Mouse (Mus musculus): ENCODE results near the gene Hmgb2.
"Not testable (repeated sequence)": the region's sequence is repeated elsewhere in the genome, so short reads cannot be mapped to it uniquely, and the experiment has no call there.

The Hmgb2 gene

DNA sequence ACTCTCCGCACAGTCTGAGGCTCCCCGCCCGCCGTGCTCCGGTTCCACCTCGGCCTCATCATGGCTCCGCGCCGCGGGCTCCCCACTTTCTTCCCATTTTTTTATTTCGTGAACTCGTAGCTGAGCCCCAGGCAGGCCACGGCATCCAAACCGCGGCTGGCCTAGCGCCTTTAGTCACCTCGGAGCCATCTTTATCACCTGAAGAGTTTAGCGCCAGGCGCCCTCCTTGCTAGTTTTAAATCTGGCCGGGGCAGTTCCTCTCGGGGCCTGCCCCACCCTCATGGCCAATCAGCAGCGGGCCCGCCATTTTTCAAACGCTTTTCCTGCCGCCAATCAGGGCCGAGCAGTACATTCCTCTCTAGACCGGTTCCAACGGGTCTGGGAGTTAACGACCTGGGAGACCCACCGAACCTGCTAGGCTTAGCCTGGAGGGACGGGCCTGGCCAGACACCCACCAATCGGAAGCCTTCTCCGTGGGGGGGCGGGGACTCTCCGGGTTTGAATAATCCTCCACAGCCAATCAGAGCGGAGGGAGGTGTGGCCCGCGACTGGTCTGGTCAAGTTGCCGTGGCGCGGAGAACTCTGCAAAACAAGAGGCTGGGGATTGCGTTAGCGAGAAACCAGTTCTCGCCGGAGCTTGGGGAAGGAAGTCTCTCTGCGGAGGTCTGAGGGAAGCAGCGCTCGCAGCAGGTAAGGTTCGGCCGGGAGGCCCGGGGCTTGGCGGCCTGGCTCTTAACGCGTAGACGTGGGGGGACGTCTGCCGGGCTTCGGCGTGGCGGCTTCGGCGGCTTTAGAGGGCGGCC lies at the start of gene Hmgb2:
Hmgb2 (plus strand) TSS at position 592 of the 803 bp plus-strand sequence.
- peak; percentile 100 for DNase-seq

DNA sequence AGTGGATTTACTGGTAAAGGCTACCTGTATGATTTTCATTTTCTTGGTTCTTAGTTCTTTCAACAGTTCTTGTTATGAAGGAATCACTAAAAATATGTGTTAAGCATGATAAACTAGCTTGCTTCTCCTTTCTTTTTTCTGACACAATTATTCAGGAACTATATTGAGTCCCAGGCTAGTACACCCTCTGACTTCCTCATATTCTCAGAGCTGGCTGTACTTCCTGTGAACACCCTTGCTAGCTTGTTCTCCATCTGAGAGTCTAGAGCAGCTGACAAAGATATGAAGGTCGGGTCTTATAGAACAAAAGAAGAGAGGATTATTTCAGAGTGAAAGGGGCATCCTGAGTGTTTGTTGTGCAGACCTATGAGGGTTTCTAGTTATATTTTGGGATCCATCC lies 48.9 kb upstream of the Hmgb2 start:
- DNase-seq, result no peak

DNA sequence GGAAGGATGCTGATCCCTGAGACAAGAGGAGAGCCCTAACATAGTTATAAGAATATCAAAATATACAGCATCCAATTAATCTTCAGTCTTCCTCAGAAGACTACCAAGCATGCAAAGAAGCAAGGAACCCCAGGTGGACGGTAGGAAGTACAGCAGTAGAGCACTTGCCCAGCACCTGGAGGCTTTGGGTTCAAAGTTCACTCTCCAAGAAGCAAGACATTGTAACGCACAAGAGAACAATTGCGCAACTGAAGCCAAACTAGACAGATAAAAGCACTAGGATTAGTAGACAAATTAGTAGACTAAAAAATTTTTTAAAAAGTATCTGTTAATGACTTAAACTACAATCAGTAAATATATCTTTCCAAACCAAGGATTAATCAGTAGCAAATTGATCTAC lies 48.0 kb upstream of the Hmgb2 start:
- DNase-seq, result no peak

DNA sequence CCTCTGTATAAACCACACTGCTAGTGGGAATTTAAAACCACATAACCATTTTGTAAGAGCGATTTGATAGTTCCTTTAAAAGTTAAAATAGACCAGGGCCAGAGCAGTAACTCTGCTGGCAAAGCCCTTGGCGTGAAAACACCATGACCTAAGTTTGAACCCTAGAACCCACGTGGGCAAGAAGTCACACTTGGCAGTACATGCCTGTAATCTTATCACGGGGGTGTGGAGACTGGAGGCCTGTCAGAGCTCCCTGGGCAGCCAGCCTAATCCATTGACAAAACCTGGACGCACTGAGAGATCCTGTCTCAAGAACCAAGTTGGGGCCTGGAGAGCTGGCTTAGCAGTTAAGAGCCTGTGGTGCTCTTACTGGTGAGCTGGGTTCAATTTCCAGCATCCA lies 43.1 kb upstream of the Hmgb2 start:
- no peak for DNase-seq

DNA sequence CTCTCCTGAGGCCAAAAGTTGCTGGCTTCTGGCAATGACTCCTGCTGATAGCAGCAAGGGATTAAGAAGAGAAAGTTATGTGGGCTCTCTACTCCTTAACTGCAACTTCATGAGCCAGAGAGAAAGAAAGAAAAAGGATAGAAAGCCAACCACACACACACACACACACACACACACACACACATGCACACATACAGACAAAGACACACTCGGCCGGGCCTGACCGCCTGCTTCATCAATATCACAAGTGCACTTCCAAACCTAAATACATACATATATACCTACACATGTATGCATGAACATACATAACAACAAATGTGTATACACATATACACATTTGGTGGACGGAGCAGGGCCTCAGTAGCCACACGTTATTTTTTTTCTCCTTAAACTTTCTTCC lies 40.8 kb upstream of the Hmgb2 start:
- DNase-seq, result no peak

DNA sequence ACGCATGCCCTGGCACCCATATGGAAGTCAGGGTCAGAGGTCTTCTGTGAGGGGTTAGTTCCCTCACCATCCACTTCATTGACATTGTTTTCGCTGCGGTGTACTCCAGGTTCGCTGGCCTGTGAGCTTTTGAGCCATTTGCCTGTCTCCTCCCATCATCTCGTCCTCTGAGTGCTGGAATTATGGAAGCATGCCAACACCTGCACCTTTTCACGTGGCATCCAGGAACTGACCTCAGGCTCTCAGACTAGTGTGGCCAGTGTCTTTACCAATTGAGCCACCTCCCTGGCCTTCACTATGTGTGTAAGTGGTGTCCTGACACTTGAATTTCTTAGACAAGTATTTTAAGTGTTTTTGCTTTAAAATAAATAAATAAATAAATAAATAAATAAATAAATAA lies 38.0 kb upstream of the Hmgb2 start:
- DNase-seq, result no peak

DNA sequence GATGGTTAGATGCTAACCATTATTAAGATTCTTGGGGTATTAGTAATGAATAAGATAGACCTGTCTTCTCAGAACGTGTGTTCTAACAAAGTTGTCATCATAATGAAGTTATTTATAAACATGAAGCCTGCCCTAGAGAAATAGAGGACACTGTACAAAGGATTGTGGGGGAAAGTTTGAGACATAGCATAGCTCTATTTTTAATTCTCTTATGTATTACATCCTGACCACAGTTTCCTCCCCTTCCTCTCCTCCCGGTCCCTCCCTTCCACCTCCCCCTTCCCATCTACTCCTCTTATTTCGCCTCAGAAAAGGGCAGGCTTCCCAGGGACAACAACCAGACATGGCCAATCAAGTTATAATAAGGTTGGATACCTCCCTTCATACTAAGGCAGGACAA lies 33.3 kb upstream of the Hmgb2 start:
- no peak for DNase-seq

DNA sequence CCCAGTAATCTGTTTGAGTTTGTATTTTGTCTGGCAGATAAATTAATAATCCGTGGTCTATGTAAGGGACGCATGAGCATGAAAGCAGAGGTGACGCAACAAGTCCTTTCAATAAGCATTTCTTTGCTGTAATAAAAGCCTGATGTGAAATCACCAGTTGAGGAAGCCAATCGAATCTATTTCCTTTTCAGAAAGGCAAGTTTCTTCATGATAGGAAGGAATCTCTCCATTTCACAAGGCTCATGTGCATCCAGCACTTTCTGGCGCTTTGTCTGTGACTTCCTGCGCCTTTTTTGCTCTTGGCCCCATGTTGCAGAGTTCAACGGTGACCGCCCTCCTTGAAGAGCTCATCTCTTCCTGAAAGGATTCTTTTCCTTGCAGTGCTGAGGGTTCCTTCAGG lies 32.0 kb upstream of the Hmgb2 start:
- DNase-seq, result no peak

DNA sequence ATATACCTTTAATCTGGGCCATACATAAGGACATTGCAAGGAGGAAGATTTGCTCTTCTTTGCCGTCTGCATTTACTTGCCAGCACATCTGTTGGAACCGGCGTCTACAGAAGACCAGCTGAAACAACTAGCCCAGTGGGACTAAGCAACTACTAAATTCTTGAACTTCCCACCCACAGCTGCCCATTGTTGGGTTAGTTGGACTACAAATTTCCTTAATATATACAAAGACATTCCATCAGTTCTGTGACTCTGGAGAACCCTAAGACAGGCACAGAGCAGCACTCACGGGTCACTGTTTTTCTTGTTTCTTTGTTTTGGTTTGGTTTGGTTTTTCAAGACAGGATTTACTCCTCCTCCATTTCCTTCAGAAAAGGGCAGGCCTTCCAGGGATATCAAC lies 31.1 kb upstream of the Hmgb2 start:
- no peak for DNase-seq

DNA sequence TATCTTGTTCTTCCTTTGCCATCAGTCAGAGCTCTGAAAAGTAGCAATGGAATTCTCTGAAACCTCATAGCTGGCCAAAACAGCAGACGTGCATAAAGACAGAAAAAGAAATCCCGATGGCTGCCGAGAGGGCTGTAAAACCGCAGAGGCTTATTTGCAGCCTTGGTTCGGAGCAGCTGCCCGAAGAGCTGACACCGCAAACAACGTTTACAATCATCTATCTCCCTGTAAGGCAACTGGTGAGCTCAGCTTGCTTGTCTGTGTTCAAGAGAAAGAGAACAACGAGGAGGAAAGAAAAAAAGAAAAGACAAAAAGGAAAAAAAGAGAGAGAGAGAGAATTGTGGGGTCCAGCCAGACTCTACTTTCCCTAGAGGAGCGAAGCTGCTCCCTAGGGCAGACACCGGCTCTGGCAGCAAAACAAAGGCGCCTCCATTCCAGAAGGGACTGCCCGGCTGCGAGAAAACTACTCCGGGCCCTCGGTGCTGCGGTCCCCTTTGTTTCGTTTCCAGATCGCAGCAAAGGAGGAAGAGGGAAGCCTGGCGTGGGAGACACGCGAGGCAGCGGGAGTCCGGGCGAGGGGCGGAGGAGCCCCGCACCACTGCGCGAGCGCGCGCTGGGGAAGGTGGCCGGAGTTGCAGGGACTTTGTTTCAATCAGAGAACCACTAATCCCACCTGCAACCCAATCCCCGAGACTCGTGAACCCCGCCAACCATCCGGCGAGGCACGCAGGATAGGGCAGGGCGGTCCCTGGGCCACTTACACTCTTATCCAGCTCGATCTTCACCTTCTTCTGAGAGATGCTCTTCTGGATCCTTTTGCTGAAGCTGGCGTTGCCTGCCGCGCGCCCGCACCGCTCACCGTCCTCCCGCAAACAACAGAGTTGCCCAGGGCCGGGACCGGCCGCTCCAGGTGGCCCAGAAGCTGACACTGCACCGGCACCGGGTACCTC lies 24.9 kb upstream of the Hmgb2 start:
- no peak for DNase-seq

DNA sequence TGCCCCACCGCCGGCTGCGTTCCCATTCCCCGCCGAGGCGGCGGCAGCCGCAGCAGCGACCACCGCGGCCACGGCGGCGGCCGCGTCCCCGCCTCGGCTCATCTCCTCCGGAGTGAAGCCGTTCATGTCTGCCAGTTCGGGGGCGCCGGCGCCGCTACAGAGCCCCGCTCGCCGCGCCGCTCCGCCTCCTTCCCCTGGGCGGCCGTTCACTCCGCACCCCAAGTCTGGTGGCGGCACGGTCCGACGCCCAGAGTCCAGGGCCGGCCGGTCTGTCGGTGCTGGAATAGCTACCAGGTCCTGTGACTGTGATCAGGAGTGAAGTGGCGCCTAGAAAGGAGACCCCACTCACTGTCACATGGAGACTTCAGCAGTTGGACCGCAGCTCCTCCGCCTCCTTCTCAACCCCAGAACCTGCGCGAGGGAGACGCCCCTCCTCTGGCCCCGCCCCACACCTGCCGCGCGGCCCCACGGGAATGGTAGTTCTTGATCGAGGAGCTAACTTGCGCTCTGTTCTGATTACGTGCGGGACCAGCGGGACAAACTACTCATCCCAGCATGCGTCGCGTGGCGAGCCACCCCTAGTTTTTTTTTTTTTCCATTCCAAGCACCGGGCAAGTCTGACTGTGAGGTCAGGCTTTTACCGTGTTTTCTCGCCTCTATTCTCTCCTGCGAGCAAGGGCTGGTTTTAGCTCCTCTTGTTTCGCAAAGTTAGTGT lies 24.1 kb upstream of the Hmgb2 start, which contains the start of gene Sap30:
Sap30 (minus strand) TSS at position 420 of the 715 bp plus-strand sequence.
- DNase-seq, result peak; percentile 98

DNA sequence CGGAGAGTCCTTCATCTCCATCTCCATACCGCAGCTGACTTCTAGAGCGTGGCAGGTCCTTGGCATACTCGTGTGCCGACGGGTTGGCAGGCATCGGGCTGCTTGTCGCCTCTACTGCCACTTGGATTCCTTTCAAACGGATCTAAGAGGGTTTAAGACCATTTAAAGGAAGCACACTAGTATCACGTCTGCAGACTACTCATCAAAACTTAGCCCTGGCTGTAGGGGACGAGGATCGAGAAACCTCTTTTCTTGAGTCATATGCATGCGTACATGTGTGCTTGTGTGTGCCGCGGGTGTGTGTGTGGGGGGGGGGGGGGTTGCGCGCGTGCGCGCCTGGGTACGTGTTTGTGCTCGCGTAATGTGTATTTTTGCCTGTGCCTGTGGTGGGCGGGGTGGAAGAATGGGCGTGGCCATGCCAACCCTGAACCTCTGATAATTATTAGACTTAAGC lies 23.4 kb upstream of the Hmgb2 start:
- peak; percentile 64 for DNase-seq

DNA sequence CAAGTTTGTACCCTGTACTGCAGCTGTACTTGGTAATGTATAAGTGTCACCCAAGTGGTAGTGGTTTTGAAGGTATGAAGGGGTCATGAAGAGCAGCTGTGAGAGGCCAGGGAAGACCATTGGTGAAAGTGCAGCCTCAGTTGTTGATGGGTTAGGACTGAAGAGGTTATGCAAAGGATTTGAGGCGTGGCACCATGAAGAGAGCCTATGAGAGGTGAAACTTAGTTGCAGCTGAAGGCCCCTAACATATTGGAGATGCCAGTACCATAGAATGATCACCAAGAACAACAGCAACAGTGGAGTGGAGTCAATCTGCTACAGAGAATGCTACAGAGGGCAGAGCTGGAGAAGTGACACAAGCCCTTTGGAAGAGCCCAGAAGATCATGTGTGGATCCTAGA lies 22.3 kb upstream of the Hmgb2 start:
- no peak for DNase-seq

DNA sequence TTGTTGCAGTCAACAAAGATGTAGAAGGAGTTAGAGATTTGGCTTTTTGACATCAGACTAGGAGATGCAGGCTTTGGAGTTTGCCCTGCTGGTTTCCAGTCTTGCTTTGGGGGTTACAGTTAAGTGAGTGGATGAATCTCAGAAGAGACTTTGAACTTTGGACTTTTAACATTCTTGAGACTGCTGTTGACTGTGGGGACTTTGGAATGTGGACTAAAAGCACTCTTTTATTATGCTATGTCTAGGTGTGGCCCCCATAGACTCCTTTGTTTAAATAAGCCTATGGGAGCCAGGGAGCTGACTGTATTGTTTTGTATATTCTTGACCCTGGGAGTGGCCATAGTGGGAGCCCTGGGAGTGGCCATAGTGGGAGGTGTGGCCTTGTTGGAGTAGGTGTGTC lies 21.8 kb upstream of the Hmgb2 start:
- DNase-seq, result no peak

DNA sequence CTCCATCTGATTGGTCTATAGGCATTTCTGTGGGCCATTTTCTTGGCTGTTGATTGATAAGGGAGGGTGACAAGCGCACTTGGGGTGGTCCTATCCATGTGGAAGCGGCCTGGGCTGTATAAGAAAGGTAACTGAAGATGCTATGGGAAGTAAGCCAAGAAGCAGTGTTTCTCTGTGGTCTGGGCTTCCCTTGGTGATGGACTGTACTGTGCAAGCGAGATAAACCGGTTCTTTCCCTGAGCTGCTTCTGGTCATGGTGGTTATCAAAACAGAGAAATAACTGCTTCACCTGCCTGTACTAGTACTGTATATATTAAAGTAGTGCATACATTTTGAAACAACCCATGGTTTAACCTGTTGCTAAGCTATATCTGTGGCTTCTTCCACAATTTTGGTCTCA lies 19.8 kb upstream of the Hmgb2 start:
- no peak for DNase-seq

DNA sequence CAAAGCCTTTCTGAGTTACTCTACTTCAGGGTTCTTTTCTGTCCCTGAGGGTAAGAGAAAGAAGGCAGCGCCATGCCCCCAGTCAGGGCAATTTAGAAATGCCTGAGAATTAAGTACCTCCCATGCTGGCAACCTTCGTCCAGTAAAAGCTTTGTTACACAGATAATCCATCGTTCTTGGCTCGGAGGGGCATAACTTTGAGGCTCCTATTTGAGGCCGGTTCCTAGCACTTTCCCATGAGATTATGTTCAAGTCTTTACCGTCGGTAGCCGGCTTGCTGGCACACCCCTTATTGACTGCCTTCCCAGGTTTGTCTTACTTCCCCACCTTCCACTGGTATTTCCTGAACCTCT lies 13.2 kb upstream of the Hmgb2 start:
- DNase-seq, result no peak

DNA sequence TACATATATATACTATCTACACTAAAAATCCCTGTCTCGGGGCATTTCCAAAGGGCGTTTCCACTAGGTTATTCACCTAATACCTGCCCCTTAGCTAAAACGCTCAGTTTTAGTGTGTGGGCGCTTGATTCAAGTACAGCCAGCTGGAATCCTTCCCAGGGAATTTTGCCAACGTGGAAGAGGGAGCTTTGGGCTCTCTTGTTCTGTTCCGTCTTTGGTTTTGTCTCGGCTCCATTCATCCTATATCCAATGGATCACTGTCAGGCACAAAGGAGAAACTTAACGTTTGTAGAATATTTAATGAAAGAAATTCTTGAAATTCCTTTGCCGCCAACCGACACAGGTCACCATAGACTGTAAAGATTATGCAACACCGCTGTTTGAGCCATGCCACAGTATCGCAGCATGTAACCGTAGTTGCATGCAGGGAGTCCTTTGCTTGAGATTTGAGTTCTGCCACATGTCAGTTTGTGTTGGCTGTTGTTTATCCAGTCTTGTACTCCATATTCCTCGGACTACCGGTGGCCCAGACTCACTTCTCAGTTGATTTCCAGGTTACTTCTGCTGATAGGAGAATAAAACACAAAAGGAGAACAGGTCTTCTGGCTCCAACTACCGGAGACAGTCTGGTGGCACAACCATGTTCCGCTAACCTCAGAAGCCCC lies 12.7 kb upstream of the Hmgb2 start:
- peak; percentile 84 for DNase-seq

DNA sequence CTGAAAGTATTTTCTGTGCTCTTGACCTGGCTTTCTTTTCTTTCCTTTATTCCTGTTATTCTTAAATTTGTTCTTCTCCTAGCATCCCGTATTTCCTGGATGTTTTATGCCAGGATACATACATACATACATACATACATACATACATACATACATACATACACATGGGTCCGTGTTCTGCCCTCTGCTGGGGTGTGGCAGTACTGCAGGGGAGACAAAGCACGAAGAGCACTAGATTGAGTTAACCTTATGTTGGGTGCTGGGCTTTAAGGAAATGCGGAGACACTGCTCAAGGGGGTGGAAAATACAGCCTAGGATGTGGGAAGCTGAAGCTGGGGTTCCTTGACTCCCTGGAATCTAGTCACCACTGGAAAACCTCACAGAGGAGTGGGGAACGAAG lies 8.1 kb upstream of the Hmgb2 start:
- DNase-seq, result peak; percentile 62

DNA sequence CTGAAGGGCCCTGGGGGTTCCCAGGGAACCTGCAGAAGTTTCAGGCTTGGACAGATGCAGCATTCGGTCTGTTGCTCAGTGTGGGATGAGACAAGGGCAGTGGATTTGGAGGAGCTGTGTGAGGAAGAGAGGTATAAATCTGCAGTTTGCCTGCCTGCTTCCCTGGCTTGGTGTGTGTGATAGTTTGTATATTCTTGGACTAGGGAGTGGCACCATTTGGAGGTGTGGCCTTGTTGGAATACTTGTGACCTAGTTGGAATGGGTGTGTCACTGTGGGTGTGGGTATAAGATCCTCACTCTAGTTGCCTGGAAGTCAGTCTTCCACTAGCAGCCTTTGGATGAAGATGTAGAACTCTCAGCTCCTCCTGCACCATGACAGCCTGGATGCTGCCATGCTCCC lies 6.2 kb upstream of the Hmgb2 start:
- not testable (repeated sequence) for DNase-seq

DNA sequence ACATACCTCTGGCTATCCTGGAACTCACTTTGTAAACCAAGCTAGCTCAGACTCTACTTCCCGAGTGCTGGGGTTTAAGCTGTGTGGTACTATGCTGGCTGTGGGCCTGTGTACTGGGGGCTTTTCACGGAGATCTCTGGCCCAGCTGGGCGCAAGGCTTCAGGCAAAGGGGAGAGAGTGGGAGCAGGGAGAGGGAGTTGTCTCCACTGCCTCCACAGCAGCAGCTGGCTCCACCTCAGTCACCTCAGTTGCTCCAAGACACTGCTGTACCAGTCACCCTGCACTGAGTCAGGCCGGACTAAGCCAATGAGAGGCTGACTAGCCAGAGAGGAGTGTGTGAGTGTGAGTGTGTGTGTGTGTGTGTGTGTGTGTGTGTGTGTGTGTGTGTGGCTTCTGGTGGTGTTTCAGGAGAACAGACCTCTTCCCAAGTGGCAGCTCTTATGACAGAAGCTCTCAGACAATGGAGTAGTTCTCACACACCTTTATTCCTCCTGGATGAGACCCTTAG lies 4.1 kb upstream of the Hmgb2 start:
- DNase-seq, result no peak

DNA sequence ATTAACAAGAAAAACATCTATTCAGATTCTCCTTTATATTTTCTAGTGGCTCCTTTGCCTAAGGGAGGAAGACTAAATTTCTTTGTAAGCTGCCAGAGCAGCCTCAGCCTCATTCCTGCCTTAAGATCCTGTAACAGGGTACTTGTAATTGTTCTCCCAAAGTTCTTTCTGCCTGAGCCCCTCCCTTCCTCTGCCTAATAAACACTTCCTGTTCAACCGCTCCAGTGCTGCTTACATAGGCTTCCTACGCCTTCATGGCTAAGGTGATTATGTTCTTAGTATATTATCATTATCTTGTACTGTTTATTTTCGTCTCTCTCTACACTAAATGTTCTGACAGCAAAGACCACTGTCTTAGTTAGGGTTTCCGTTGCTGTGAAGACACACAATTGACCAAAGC lies 3.0 kb upstream of the Hmgb2 start:
- no peak for DNase-seq

DNA sequence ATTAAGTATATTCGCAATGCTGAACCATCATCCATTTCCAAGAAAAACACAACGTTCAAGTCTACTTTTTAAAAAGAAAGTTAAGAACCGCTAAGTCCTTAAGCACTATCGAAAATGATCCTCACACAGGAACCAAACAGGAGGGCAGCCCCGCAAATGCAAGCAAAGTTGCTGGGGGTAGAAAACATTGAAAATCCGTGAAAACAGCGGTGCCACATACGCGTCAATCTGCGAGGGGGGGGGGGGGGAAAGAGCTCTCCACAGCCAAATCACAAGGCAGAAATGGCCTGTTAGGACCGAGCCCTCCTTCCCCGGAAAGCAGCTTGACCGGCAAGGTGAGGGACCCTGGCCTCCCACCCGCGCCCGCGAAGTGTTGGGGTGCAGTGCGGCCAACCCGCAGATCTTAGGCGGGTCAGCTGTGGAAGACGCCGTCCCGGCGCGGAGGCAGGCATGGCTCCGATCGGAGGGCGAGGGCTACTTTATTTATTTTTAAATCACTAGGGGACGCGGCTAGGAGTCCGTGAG lies 854 bp upstream of the Hmgb2 start:
- no peak for DNase-seq

All from cerebellum, adult 8-10 months (tissue).